Mouse (Mus musculus) ovary, adult 18-20 months (tissue): ENCODE measurements around the gene Fzd7.

Experiments used
- DNase-seq: peaks from one replicate; pipeline ENCODE4 v3.0.0; 2022; ENCODE audit warnings: low spot score, mixed read lengths

The Fzd7 gene

DNA sequence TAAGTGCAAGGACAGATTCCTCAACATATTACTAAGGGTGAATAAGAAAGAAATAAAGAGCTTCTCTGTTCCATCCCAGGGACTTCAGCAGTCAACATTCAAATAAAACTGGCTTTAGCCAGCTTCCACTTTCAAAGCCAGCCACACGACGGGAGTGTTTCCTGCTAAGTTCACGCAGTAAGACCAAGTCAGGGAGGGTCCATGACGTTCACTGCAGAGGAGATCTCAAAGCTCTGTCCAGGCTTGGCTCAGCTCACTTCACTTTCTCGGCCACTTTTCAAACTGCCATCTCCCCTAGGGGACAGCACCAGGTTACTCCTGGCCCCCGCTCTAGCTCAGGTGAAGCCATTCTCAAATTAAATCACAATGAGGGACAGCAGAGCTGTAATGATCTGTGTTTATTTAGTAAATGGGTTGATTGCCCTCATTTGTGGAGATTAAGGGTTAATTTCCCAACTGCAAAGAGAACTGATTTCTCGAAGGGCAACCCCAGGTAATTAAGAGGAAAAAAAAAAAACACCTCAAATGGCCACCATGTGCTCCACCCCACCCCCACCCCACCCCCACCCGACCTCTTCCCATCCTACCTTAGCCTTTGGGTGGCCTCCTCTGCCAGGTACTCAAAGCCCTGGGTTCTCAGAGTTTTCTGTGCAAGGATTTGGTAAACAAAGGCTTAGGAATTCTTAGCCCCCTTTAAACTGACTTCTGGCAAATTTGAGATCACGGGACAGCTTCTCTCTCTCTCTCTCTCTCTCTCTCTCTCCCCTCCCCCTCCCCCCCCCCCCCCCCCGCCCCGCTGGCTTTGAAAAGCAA lies 9.7 kb upstream of the Fzd7 start:
- DNase-seq = no peak

DNA sequence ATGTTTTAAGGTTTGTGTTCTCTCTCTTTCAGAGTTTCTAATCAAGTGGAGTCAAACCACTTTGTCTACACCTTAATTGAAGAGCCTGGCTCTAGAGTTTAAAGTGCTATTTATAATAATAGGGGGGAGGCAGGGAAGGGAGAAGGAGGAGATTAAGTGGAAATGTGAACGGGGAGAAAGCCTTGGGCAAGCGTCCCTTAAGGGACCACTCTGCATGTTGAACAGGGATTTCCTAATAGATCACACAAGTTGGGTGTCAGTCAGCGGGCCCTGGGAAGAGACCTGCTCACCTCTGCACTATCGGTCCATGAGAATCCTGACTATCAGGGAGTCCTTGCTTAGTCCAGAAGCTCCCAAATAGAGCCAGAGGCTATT lies 9.1 kb upstream of the Fzd7 start:
- DNase-seq = no peak

DNA sequence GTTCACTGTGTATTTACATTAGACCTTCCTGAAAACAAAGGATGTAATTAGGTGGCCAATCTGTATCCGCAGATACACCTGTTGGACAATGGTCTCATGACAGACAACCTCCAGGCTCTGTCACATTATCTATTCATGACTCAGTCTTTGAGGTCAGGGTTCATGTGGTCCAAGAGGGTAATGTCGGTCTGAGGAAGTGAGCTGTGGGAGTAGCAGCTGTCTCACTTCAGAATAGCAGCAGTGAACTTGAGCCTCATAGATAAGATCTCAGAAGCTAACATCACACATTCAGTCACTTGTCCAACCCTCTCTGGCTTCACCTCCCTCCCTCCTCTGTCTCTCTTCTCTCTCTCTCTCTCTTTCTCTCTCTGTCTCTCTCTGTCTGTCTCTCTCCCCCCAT lies 6.6 kb upstream of the Fzd7 start:
- DNase-seq = no peak

DNA sequence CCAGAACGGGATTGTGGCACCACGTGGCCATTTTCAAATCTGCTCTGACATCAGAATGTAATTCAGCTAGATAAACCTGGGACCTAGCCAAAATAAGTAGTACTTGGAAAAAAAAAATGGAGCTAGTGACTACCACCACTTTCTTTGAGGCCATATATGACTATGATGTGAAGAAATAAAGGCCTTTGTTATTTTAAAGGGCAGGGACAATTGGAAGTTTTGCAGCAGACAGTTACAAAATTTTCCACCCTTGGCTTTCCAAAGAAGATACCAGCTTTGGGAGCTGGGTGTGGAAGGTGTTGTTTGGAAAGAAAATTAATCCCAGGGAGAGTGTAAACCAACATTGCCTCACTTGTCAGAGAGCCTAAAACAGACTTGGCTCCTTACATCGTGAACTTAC lies 3.3 kb upstream of the Fzd7 start:
- DNase-seq = no peak

DNA sequence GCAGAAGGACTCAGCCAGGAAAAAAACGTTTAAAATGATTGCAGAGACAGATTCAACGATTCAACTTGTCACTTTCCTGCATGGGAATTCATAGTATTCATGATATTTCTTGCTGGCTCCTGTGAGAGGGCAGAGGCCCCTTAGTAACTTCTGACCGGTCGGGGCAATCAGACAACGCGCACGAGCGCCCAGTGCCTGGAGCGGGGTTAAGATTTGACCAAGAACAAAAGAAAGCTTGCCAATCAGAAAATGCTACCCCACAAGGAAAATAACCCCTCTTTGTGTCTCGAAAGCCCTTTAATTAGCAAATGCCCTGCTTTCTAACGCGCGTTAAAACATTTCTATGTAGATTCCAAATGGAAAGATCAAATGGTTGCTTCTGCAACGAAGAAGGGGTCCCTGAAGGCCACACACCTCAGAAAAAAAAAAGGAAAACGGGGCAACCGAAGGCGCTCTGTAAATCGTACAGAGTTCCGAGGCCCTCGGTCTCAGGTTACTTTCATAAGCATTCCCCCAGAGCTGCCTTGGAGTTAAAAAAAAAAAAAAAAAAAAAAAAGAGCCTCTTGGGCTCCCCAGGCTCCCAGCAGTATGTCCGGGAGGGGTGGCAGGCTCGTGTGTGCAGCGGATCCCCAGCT lies 1.3 kb upstream of the Fzd7 start:
- no peak for DNase-seq

DNA sequence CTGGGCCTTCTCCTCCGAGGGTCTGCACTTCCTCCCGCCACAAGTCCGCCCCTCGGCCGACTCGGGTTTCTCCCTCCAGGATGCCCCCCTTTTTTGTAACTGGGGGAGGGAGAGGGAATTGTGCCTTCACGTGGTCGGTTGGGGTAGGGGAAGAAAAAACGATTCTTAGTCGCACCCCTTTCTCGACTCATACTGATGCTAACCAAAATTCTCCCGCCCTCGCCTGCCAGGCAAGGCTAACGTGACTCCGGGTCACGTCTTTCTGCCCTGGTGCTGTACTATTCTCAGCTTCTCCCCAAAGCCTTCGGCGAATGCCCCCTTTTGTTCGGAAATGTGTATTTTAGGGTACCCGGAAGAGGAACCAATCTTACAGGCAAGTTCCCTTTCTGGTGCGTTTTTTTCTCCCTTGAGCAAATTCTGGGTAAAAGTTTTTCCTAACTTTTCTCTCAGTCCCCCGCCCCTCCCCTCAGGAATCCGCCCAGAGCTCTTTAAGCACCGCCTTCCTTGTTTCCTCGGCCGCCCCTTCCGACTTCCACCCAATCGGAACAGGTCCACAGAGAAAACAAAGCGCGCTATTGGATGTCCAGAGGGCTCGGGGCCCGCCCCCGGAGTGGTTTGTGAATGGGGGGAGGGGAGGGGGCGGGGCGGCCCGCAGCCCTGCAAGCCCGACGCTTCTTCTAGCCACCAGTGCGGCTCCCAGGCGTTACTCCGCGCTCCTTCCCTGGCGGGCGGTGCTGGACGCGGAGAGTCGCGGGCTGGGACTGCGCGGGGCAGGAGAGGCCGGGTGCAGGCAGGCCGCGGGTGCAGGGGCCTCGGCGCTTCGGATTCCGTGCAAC lies 550 bp upstream of the Fzd7 start:
- peak; percentile 95 for DNase-seq

DNA sequence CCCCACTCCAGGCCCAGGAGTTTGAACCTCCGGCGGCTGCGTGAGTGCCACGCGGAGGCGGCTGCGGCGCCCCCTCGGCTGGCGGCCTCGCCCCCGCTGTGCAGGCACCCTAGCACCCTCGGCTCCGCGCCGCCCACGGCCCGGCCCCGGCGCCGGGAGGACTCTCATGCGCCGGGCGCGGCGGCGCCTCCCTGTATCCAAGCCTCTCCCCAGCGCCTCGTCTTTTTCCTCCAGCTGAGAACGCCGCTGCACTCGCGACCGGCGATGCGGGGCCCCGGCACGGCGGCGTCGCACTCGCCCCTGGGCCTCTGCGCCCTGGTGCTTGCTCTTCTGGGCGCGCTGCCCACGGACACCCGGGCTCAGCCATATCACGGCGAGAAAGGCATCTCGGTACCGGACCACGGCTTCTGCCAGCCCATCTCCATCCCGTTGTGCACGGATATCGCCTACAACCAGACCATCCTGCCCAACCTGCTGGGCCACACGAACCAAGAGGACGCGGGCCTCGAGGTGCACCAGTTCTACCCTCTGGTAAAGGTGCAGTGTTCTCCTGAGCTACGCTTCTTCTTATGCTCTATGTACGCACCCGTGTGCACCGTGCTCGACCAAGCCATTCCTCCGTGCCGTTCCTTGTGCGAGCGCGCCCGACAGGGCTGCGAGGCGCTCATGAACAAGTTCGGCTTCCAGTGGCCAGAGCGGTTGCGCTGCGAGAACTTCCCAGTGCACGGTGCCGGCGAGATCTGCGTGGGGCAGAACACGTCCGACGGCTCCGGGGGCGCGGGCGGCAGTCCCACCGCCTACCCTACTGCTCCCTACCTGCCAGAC lies 684 bp downstream of the Fzd7 start:
- DNase-seq = peak; percentile 29

DNA sequence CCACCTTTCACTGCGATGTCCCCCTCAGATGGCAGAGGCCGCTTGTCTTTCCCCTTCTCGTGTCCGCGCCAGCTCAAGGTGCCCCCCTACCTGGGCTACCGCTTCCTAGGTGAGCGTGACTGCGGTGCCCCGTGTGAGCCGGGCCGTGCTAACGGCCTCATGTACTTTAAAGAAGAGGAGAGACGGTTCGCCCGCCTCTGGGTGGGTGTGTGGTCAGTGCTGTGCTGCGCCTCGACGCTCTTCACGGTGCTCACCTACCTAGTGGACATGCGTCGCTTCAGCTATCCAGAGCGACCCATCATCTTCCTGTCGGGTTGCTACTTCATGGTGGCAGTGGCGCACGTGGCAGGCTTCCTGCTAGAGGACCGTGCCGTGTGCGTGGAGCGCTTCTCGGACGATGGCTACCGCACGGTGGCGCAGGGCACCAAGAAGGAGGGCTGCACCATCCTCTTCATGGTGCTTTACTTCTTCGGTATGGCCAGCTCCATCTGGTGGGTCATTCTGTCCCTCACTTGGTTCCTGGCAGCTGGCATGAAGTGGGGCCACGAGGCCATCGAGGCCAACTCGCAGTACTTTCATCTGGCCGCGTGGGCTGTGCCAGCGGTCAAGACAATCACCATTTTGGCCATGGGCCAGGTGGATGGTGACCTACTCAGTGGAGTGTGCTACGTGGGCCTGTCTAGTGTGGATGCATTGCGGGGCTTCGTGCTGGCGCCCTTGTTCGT lies 1.5 kb downstream of the Fzd7 start:
- DNase-seq = peak; percentile 23

DNA sequence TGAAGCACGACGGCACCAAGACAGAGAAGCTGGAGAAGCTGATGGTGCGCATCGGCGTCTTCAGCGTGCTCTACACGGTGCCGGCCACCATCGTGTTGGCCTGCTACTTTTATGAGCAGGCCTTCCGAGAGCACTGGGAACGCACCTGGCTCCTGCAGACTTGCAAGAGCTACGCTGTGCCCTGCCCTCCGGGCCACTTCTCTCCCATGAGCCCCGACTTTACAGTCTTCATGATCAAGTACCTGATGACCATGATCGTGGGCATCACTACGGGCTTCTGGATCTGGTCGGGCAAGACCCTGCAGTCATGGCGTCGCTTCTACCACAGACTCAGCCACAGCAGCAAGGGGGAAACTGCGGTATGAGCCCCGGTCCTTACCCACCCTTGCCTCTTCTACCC lies 2.1 kb downstream of the Fzd7 start:
- no peak for DNase-seq

DNA sequence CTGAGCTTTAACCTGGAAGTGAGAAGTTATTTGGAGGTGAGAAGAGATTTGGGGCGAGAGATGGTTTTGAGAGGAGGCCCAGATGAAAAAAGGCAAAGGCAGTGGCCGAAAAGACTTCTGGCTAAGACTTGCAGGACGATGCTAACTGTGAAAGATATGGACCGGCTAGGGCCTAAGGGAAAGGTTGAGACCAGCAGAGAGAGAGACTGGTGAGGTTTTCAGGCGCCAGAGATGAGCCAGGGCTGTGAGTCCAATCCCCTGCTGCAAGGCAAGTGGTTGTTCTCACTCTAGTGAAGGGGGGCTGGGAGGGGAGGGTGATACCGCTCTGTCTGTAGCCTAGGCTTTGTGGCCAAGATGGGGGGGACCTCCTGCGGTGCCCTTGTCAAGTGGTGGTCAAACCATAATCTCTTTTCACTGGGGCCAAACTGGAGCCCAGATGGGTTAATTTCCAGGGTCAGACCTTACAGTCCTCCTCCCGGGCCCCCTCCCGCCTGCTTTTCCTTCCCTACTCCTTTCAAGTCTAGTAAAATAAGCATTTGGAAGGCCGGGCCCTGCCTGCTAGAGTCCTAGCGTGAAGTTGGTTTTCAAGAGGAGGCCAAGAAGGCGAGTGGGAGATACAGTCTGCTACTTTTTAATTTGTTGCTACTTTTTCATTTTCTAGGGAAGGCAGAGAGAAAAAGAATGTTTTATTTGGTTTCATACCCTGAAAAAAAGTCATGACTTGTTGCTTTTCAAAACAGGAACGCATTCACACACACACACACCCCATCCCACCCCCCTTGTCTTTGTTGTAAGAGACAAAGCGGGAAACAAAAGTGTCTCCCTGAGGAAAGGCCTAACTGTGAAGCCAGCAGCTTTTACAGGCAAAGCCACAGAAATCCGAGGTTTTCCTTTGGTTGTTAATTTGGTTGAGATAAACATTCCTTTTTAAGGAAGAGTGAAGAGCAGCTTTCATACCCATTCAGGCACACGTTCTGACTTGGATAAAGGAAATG lies 2.9 kb downstream of the Fzd7 start:
- DNase-seq = no peak

DNA sequence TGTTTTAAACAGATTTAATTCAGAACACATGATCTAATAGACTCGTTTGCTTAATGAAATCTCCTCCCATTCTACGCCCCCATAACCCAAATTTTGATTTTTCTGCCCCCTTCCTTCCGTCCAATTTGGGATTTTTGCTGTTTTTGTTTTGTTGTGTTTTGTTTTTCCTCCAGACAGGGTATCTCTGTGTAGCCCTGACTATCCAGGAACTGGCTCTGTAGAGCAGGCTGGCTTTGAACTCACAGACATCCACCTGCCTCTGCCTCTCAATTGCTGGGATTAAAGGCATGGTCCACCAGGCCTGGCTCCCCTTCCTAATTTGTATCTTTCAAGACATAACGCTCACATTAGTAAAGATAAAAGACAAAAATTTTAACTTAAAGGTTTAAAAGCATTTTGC lies 3.6 kb downstream of the Fzd7 start:
- no peak for DNase-seq

DNA sequence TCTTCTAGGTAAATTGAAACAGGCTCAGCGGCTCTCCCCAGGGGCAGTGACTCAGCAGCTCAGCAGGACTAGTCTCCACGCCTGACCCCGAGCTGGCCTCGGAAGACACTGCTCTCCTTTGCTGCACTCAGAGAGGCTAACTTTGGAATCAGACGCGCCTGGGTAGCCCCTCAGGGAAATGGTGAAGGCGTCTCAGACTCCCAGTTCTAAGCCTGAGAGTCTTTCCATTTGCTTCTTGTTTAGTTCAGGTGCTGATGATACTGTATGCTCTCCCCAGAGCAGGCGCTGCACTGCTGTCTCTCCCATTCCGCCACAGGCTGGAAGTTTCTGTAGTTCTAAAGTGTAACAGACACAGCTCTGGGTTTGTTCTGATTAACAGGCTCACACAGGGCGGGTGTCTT lies 5.4 kb downstream of the Fzd7 start:
- DNase-seq = no peak

DNA sequence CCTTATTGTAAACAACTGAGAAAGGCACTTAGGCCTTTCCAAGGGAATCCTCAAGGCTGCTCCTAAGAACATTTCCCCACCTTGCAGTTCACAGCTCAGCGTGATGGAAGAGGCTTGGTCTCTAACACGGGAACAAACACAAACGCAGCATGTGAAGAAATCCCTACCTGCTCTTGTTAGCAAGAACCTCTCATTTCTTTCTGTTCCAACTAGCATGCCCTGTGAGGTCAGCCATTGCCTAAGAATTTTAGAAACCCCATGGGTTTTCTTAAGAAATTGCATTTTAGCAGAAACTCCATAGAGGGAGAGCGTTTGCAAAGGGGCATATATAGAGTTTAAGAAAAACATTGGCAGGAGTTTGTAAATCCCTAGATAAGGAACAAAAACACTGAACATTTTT lies 6.3 kb downstream of the Fzd7 start:
- DNase-seq = no peak

DNA sequence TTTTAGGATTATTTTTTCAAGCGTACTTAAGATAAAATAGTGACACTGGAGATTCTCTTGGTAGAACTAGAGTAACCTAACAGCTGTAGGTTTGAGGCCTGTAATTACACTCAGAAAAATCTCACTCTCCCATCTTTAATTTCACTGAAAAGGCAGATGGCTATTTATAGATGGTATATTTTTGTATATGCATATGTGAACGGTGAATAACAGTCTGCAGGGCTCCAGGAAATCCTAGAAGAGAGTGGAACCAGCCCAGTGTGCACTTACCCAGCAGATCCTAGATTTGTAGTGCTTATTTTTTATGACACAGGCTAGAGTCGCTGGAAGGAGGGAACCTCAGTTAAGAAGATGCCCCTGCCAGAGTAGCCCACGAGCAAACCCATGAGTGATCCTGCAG lies 6.8 kb downstream of the Fzd7 start:
- DNase-seq = no peak

DNA sequence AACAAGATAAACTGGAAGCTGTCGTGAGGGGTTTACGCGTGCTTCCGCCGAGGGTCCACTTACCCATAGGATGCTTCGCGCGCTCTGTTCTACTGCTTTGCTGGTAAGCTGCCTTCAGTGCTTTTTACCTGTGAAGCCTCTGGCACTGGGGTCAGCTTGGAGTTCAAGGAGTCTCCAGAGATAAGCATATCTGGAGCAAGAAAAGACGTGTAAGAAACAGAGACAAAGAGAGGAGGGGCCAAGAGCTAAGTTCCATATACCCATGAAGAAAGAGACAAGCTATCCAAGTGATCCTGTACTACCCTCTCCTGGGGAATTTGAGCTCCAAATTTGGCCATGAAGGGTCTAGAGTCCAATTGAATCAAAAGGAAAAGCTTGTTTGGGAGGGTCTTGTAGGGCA lies 9.3 kb downstream of the Fzd7 start:
- no peak for DNase-seq

DNA sequence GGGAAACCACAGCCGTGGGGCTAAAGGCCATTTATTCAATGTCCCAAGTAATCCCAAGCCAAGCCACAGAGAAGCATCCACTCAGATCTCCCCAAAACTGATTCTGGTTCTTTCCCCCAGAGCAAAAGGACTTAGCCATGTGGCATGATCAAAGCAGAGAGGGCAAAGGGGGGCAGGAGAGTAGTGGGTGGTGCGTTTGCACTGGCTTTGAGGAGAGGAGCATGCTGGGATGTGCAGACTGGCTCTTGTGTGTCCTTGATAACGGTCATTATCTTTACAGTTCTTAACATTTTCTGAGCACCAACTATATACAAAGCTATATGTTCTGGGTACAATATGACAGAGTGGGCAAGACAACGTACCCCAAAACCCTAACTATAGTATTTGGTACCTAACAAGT lies 10.2 kb downstream of the Fzd7 start:
- no peak for DNase-seq

DNA sequence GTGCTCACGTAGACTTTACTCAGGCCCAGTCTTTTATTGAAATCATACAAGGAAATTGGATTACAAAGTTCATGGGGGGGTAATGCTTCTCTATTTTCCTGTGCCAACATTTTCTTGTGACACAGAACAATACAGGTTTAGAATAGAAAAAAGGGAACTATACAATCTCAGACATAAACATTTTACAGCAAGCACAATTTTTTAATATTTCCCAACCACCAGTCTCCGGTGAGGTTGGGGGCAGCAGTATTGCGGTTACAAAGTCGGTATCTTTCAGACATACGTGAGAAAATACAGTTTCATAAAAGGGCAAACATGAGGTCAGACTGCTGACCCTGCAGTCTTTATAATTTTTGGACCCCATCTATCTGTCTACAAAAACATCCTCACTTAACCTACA lies 13.7 kb downstream of the Fzd7 start:
- no peak for DNase-seq

DNA sequence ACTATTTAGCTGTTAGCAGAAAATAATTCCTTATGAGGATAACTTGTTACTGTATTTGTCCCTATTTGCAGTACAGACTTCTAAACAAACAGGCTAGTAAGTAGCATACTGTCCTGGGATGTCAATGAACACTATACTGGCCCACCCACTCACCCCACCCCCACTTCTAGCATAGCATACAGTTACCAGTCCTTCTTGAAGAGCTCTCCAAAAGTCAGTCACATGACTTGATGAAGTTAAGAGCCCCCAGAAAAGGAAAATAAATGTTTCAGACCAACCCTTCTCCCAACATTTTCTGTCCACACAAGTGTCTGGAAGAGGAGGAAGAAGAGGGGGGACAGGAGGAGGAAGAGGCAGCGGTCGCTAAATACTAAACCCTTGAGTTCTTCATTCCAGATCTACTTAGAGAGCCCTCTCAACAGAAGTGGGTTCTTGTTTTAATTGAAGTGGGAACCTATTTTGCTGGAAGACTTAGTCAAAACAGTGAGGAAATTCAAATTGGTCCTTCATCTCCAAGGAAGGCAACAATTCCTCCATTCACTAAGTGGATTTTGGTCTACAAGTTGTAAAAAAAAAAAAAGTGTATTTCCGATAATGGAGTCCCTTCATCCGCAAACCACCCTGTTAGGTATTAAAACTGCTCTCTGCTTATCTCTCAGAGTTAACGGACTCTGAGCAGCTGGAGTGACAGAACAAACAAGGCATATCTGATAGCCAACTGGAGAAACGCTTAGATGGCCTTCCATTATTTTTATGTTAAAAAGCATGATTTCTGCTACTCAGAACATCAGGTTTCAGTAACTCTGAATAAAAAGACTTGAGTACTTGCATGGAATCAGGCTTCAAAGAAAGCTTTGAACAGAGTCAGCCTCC lies 15.8 kb downstream of the Fzd7 start:
- no peak for DNase-seq

DNA sequence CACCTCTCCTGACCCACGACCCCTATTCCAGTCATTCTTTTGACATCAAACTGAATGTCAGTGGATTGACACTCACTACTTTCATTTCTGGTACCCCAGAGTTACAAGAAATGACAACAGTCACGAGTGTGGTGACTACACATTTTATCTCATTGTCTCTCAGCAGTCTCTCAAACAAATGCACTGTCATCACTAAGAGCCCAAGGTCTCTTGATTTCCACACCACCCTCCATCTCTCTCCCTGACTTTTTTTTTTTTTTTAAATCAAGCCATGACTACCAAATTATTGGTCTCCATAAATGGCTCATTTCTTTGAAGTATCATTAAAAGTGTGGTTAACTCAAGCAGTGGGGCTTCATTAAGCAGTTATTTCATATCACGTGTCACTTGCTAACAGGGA lies 17.1 kb downstream of the Fzd7 start:
- no peak for DNase-seq
